Mouse (Mus musculus) forebrain, postnatal 0 days (tissue): ENCODE measurements around the gene Ddx39. TPM values are rescaled to one million over a fixed set of nuclear protein-coding genes. Genes with fewer than 3 reads are reported as not detected.

Experiments used
- ATAC-seq: fragments of 200-750 bp; cut with Nextera tagmentation; 2 replicates; pipeline ENCODE4 v1.8.0; 2017; ENCODE audit warnings: mild to moderate bottlenecking, moderate library complexity
- DNase-seq: peaks from one replicate; pipeline ENCODE4 v3.0.0-alpha.2; 2015
- H3K27ac ChIP-seq: fragments of 300-500 bp; sonication (generic); 2 replicates; pipeline ENCODE4 v1.5.1; 2014; ENCODE audit warnings: low read depth, mild to moderate bottlenecking, antibody characterized with exemption, low read length, moderate library complexity, mixed read lengths
- H3K27me3 ChIP-seq: fragments of 300-500 bp; sonication (generic); 2 replicates; pipeline ENCODE4 v1.6.1; 2014; ENCODE audit warnings: mild to moderate bottlenecking, low read length, mixed read lengths; ENCODE audit not compliant: insufficient read depth
- H3K36me3 ChIP-seq: fragments of 300-500 bp; sonication (generic); 2 replicates; pipeline ENCODE4 v1.6.1; 2014; ENCODE audit warnings: mild to moderate bottlenecking, moderate library complexity; ENCODE audit not compliant: insufficient read depth
- H3K4me1 ChIP-seq: fragments of 300-500 bp; sonication (generic); 2 replicates; pipeline ENCODE4 v1.6.1; 2014; ENCODE audit warnings: antibody characterized with exemption; ENCODE audit not compliant: insufficient read depth
- H3K4me2 ChIP-seq: fragments of 300-500 bp; sonication (generic); 2 replicates; pipeline ENCODE4 v1.6.1; 2014; ENCODE audit warnings: low read depth, mild to moderate bottlenecking, moderate library complexity
- H3K4me3 ChIP-seq: fragments of 300-500 bp; sonication (generic); 2 replicates; pipeline ENCODE4 v1.5.1; 2014; ENCODE audit warnings: low read depth, low read length, mixed read lengths
- H3K9ac ChIP-seq: fragments of 300-500 bp; sonication (generic); 2 replicates; pipeline ENCODE4 v1.6.1; 2014; ENCODE audit warnings: mild to moderate bottlenecking
- H3K9me3 ChIP-seq: fragments of 300-500 bp; sonication (generic); 2 replicates; pipeline ENCODE4 v1.6.1; 2016; ENCODE audit warnings: low read length
- CTCF ChIP-seq: sonication (generic); IDR thresholded peaks from 2 replicates; pipeline ENCODE4 v1.5.1; 2016; ENCODE audit warnings: antibody characterized with exemption, control low read depth, low read depth
- WGBS: fragments of 180-500 bp; shearing (Covaris S2); extraction: QIAGEN DNeasy Blood & Tissue Kit; methylation state at CpG from one replicate; pipeline ENCODE4 v1.1.7; 2014; 5-methylcytosine and 5-hydroxymethylcytosine counted together
- polyA plus RNA-seq: library from polyadenylated mRNA; unstranded; fragments of >200 nt; fragmentation: Nextera tagmentation; extraction: Ambion mirVana; gene quantifications from 2 replicates; pipeline ENCODE4 v1.2.1, GENCODE M21; 2015
- total RNA-seq: library from RNA; depleted of rRNA; stranded (reverse); fragments of >200 nt; gene quantifications from 2 replicates; pipeline ENCODE4 v1.2.3, GENCODE M21; 2014

Gene Ddx39
- total and polyA plus RNA-seq, 2 experiments from 2014 or later: 54.1 to 79.5 TPM

GRCm38 (mm10) chr8:83725521-83726102 lies 10.6 kb downstream of the Ddx39 start:
- Histone ChIP-seq H3K4me2 (no peak overlapping the region), H3K9ac (no peak overlapping the region), H3K27ac (no peak overlapping the region), H3K4me3 (no peak overlapping the region), H3K27me3 (no peaks in the 10 kb centered on the region), H3K4me1 (no peaks in the 10 kb centered on the region), H3K36me3 (peaks cover 54% of the 10 kb centered on the region), H3K9me3 (no peaks in the 10 kb centered on the region)
- no peak for ATAC-seq
- WGBS: 95% methylated on average over 8 of the region's 8 CpGs
- no peak for TF ChIP-seq CTCF
- no peak for DNase-seq

- ATAC-seq (0 out of 2 replicates have a peak, but pooled peaks have one; percentile 38), DNase-seq (no peak)
- no peaks in the 10 kb centered on the region for H3K9me3 ChIP-seq
- H3K9ac ChIP-seq: no peak overlapping the region
- no peaks in the 10 kb centered on the region for H3K4me1 ChIP-seq
- H3K27me3 ChIP-seq: no peaks in the 10 kb centered on the region
- no peak overlapping the region for H3K4me3 ChIP-seq
- peaks cover 18% of the 10 kb centered on the region for H3K36me3 ChIP-seq
- TF ChIP-seq CTCF: peak; percentile 56
- H3K27ac ChIP-seq: no peak overlapping the region
- no peak overlapping the region for H3K4me2 ChIP-seq
- 82% methylated on average over 11 of the region's 11 CpGs for WGBS
Observed at GRCm38 (mm10) chr8:83729009-83729807, 14.2 kb downstream of the Ddx39 start.

GRCm38 (mm10) chr8:83731906-83732305 lies 16.9 kb downstream of the Ddx39 start:
- H3K9me3 ChIP-seq: no peaks in the 10 kb centered on the region
- no peaks in the 10 kb centered on the region for H3K36me3 ChIP-seq
- H3K4me2 ChIP-seq: no peak overlapping the region
- no peak for TF ChIP-seq CTCF
- ATAC-seq (no peak), DNase-seq (no peak)
- H3K27ac ChIP-seq: no peak overlapping the region
- H3K27me3 ChIP-seq: no peaks in the 10 kb centered on the region
- no peak overlapping the region for H3K9ac ChIP-seq
- H3K4me1 ChIP-seq: no peaks in the 10 kb centered on the region
- H3K4me3 ChIP-seq: no peak overlapping the region
- WGBS: 71% methylated on average over 5 of the region's 5 CpGs

GRCm38 (mm10) chr8:83732919-83733318 lies 17.9 kb downstream of the Ddx39 start:
- Histone ChIP-seq H3K4me1 (no peaks in the 10 kb centered on the region), H3K27me3 (no peaks in the 10 kb centered on the region), H3K9ac (no peak overlapping the region), H3K9me3 (no peaks in the 10 kb centered on the region), H3K27ac (no peak overlapping the region), H3K36me3 (no peaks in the 10 kb centered on the region), H3K4me3 (no peak overlapping the region), H3K4me2 (no peak overlapping the region)
- no peak for DNase-seq
- no peak for ATAC-seq
- 78% methylated on average over 6 of the region's 6 CpGs for WGBS
- no peak for TF ChIP-seq CTCF

GRCm38 (mm10) chr8:83736681-83737080 lies 21.7 kb downstream of the Ddx39 start:
- H3K9me3 ChIP-seq: no peaks in the 10 kb centered on the region
- no peak overlapping the region for H3K9ac ChIP-seq
- ATAC-seq (no peak), DNase-seq (no peak)
- H3K4me2 ChIP-seq: no peak overlapping the region
- WGBS: 94% methylated on average over 4 of the region's 4 CpGs
- no peak for TF ChIP-seq CTCF
- no peak overlapping the region for H3K4me3 ChIP-seq
- H3K27me3 ChIP-seq: peaks cover 13% of the 10 kb centered on the region
- no peaks in the 10 kb centered on the region for H3K4me1 ChIP-seq
- H3K36me3 ChIP-seq: no peaks in the 10 kb centered on the region
- no peak overlapping the region for H3K27ac ChIP-seq

- ATAC-seq (no peak), DNase-seq (no peak)
- H3K4me3 ChIP-seq: no peak overlapping the region
- 89% methylated on average over 4 of the region's 4 CpGs for WGBS
- peak; percentile 30; the same call in 1 of the 2 replicates for TF ChIP-seq CTCF
- H3K9ac ChIP-seq: no peak overlapping the region
- no peak overlapping the region for H3K4me2 ChIP-seq
- peaks cover 16% of the 10 kb centered on the region for H3K27me3 ChIP-seq
- no peaks in the 10 kb centered on the region for H3K4me1 ChIP-seq
- H3K9me3 ChIP-seq: no peaks in the 10 kb centered on the region
- no peaks in the 10 kb centered on the region for H3K36me3 ChIP-seq
- H3K27ac ChIP-seq: no peak overlapping the region
Observed at GRCm38 (mm10) chr8:83737346-83737745, 22.4 kb downstream of the Ddx39 start.

- Histone ChIP-seq H3K9ac (no peak overlapping the region), H3K27me3 (peaks cover 16% of the 10 kb centered on the region), H3K27ac (no peak overlapping the region), H3K36me3 (no peaks in the 10 kb centered on the region), H3K9me3 (no peaks in the 10 kb centered on the region), H3K4me3 (no peak overlapping the region), H3K4me1 (no peaks in the 10 kb centered on the region), H3K4me2 (no peak overlapping the region)
- 82% methylated on average over 4 of the region's 4 CpGs for WGBS
- peak; percentile 20 for DNase-seq
- TF ChIP-seq CTCF: no peak
- ATAC-seq: no peak
Observed at GRCm38 (mm10) chr8:83737852-83738562, 23.0 kb downstream of the Ddx39 start.
